Mouse (Mus musculus) brain, embryonic 14.5 days (tissue): Measurements from ENCODE around the gene E130218I03Rik.

Experiments used
- CTCF ChIP-seq: fragments of 200-500 bp; IDR thresholded peaks from 2 replicates; pipeline ENCODE4 v1.5.1; 2012; ENCODE audit warnings: inconsistent platforms, mild to moderate bottlenecking, moderate library complexity, borderline replicate concordance; ENCODE audit not compliant: insufficient read depth, insufficient read length; ENCODE audit errors: extremely low read depth
- POLR2A ChIP-seq: fragments of 200-500 bp; IDR thresholded peaks from 2 replicates; pipeline ENCODE4 v1.6.1; 2012; ENCODE audit warnings: mild to moderate bottlenecking, inconsistent platforms, borderline replicate concordance; ENCODE audit not compliant: poor library complexity, insufficient read depth, insufficient read length, severe bottlenecking; ENCODE audit errors: extremely low read depth

- no peak for TF ChIP-seq POLR2A
- TF ChIP-seq CTCF, result no peak
Observed at GRCm38 (mm10) chr4:134254835-134255234, 11.4 kb downstream of the E130218I03Rik start.
